Mouse (Mus musculus): ENCODE measurements around the gene Hibch. TPM values are rescaled to one million over a fixed set of nuclear protein-coding genes. Genes with fewer than 3 reads are reported as not detected.

Hibch gene
- polyA plus RNA-seq, 1 experiment from 2014 or later: 14.1 TPM

DNA sequence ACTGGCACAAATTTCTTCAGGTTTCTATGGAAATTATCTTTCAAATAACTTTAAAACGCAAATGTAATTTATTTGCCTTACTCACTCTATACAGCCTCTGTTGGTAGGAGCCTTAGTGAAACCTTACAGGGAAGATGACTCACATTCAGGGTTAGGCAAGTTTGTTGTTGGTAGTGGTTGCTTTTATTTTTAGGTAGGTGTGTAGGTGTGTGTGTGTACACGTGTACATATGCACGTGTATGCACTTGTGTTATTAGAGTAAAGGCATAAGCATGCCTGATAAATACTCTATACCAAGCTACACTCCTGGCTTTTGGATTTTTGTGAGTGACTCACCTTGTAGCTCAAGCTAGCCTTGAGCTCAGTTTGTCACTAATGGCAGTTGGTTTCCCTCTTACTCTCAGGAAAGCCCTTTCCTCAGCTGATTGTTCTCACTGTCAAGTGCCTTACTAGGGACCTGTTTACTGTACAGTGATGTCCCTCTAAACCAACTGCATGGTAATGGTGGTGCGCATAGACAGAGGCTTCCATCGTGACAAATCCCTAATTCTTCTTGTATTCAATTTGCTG, 42.2 kb upstream of the Hibch start:
- no peak for ATAC-seq
- DNase-seq (ENCODE audit: low spot score): no peak
- Histone ChIP-seq H3K4me1 (ENCODE audit: insufficient read depth, low read depth, low read length) (no peaks in the 10 kb centered on the region), H3K4me2 (replicated peaks; ENCODE audit: low read depth, low read length) (no peak overlapping the region), H3K4me3 (ENCODE audit: low read depth, low read length) (no peak overlapping the region), H3K36me3 (ENCODE audit: insufficient read depth, low read length) (no peaks in the 10 kb centered on the region), H3K9me3 (ENCODE audit: low read length) (no peaks in the 10 kb centered on the region), H3K9ac (replicated peaks; ENCODE audit: low read depth) (no peak overlapping the region), H3K27ac (ENCODE audit: low read length) (no peak overlapping the region), H3K27me3 (replicated peaks; ENCODE audit: insufficient read depth, low read length) (no peaks in the 10 kb centered on the region)
- WGBS: 84% methylated on average over 5 of the region's 5 CpGs
- TF ChIP-seq CTCF (IDR thresholded peaks at IDR 0.05) (no peak), EP300 (IDR thresholded peaks at IDR 0.05) (no peak)

DNA sequence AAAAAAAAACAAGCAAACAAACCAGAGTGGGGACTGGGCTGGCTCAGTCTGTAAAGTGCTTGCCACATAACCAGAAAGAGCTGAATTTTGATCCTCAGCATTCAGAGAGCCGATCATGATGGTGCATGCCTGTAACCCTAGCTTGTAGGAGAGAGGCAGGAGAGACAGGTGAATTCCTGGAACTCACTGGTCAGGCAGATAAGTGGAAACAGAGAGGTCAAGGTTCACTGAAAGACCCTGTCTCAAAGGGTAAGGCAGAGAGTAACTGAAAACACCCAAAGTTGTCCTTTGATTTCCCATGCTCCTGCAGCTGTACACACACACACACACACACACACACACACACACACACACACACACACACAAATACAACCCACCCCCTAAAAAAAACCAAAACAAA, 39.7 kb upstream of the Hibch start:
- H3K4me1 ChIP-seq (ENCODE audit: insufficient read depth, low read depth, low read length): no peaks in the 10 kb centered on the region
- no peak for ATAC-seq
- no peak overlapping the region for H3K4me2 ChIP-seq (replicated peaks; ENCODE audit: low read depth, low read length)
- DNase-seq (ENCODE audit: low spot score): no peak
- H3K9ac ChIP-seq (replicated peaks; ENCODE audit: low read depth): no peak overlapping the region
- no peak for TF ChIP-seq CTCF (IDR thresholded peaks at IDR 0.05)
- no peak for TF ChIP-seq EP300 (IDR thresholded peaks at IDR 0.05)
- WGBS: 81% methylated on average over 1 of the region's 1 CpGs
- no peak overlapping the region for H3K4me3 ChIP-seq (ENCODE audit: low read depth, low read length)
- no peaks in the 10 kb centered on the region for H3K9me3 ChIP-seq (ENCODE audit: low read length)
- H3K27me3 ChIP-seq (replicated peaks; ENCODE audit: insufficient read depth, low read length): no peaks in the 10 kb centered on the region
- no peaks in the 10 kb centered on the region for H3K36me3 ChIP-seq (ENCODE audit: insufficient read depth, low read length)
- no peak overlapping the region for H3K27ac ChIP-seq (ENCODE audit: low read length)

DNA sequence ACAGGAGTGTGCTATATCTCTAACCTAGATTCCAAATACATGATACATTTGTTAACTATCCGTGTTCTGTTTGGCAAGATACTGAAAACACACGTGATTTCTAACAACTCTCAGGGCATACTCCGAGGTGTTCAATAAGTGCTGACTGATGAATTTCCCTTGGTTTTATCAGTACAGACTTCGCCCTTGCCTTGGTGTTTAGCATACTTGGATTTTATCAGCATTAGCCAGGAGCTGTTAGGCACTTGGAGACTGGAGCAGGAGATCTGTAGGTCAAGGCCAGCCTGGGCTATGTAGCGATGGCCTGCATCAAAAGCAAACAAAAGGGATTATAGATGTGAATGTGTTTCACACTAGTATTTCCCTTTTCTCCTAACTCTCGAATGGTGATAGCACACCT, 36.3 kb upstream of the Hibch start:
- Histone ChIP-seq H3K4me1 (ENCODE audit: insufficient read depth, low read depth, low read length) (no peaks in the 10 kb centered on the region), H3K4me3 (ENCODE audit: low read depth, low read length) (no peak overlapping the region), H3K9ac (replicated peaks; ENCODE audit: low read depth) (no peak overlapping the region), H3K4me2 (replicated peaks; ENCODE audit: low read depth, low read length) (no peak overlapping the region), H3K27me3 (replicated peaks; ENCODE audit: insufficient read depth, low read length) (no peaks in the 10 kb centered on the region), H3K27ac (ENCODE audit: low read length) (no peak overlapping the region), H3K36me3 (ENCODE audit: insufficient read depth, low read length) (no peaks in the 10 kb centered on the region), H3K9me3 (ENCODE audit: low read length) (no peaks in the 10 kb centered on the region)
- ATAC-seq (no peak), DNase-seq (ENCODE audit: low spot score) (no peak)
- 66% methylated on average over 6 of the region's 6 CpGs for whole genome bisulfite sequencing
- TF ChIP-seq EP300 (IDR thresholded peaks at IDR 0.05) (no peak), CTCF (IDR thresholded peaks at IDR 0.05) (no peak)

DNA sequence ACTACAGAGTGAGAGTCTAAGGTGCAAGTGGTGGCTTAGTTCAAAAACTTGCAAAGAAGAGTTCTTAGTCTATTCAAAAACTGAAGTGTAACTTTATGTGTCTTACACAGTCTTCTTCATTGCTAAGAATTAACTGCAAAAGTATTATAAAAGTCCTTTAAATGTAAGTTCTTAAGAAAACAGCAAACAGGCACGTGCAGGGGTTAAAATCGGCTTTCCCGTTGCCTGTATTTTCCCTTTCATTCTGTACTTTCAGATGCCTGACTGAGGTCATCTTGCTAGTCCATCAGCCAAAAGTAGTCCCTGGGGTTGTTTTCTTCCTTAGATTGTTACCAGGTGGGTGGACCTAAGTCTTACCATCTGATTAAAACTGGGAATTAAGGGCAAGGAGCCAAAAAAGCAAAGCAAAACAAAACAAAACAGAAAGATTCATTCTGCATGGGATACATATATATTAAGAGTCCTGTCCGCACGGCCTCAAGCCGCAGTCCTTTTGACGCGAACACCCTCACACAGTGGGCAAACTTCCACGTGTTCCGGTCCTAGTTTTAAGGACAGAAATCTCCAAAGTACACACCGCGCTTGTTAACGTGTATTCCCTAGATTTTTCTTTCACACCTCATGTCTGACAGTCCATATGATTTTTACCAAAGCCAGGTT, 28.4 kb upstream of the Hibch start:
- Histone ChIP-seq H3K9me3 (ENCODE audit: low read length) (no peaks in the 10 kb centered on the region), H3K36me3 (ENCODE audit: insufficient read depth, low read length) (no peaks in the 10 kb centered on the region), H3K9ac (replicated peaks; ENCODE audit: low read depth) (no peak overlapping the region), H3K27me3 (replicated peaks; ENCODE audit: insufficient read depth, low read length) (no peaks in the 10 kb centered on the region), H3K27ac (ENCODE audit: low read length) (no peak overlapping the region), H3K4me1 (ENCODE audit: insufficient read depth, low read depth, low read length) (no peaks in the 10 kb centered on the region), H3K4me3 (ENCODE audit: low read depth, low read length) (peak overlapping the region; percentile 64; the same call in 1 of the 2 replicates), H3K4me2 (replicated peaks; ENCODE audit: low read depth, low read length) (peak overlapping the region; percentile 95)
- TF ChIP-seq EP300 (IDR thresholded peaks at IDR 0.05) (no peak), CTCF (IDR thresholded peaks at IDR 0.05) (no peak)
- ATAC-seq (no peak), DNase-seq (ENCODE audit: low spot score) (peak; percentile 21)
- WGBS: 39% methylated on average over 13 of the region's 13 CpGs

DNA sequence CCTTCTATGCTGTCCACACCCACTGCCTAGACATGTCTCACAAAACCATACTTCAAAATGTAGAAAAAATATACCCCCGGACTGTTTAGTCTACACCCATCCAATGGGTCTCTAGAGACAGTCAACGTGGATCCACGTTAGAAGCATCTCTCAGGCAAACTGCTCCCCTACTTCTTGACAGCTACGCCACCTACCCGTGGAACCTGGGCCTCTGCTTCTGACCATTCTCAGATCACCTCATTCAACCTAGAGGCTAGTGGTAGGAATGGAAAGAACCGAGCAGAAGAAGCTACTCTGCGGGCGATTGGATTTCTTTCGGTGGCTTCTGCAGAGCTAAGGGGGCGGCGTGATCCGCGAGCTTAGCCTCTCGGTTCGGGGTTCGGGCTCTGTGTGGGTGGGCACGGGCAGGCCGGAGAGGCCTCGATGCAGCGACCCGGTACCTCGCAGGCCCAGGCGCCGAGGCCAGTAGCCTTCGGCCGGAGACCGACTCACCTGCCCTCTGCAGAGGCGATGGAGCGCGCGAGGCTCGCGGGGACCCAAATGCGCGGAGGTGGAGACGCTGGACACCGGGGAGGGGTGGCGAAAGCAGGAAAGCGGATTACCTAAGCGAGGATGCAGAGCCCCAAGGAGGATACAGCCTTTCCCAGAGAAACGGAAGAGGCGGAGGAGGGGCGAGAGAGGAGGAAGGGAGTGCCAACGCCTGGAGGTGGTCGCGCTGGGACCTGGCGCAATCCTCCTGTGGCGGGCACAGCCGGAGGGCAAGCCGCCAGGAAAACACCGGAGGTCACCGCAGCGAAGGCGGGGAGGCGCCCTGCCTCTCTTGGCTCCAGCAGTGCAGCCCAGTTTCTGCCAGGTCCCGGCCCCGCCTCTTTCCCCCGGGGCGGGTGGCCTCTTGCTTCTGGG, 27.6 kb upstream of the Hibch start, which contains the start of gene Inpp1:
Gene Inpp1, minus strand, starts transcription at position 779 of the 903 bp plus-strand sequence.
- H3K27me3 ChIP-seq (replicated peaks; ENCODE audit: insufficient read depth, low read length): no peaks in the 10 kb centered on the region
- peak within 1 kb of the TSS; percentile 95 for H3K4me2 ChIP-seq (replicated peaks; ENCODE audit: low read depth, low read length)
- H3K4me3 ChIP-seq (ENCODE audit: low read depth, low read length): peak within 1 kb of the TSS; percentile 64
- ATAC-seq (peak; percentile 94), DNase-seq (ENCODE audit: low spot score) (peak; percentile 85)
- H3K36me3 ChIP-seq (ENCODE audit: insufficient read depth, low read length): no peaks in the 10 kb centered on the region
- under 1% methylated on average over 59 of the region's 59 CpGs for WGBS
- peak within 1 kb of the TSS; percentile 68 for H3K9ac ChIP-seq (replicated peaks; ENCODE audit: low read depth)
- no peaks in the 10 kb centered on the region for H3K4me1 ChIP-seq (ENCODE audit: insufficient read depth, low read depth, low read length)
- H3K9me3 ChIP-seq (ENCODE audit: low read length): no peaks in the 10 kb centered on the region
- H3K27ac ChIP-seq (ENCODE audit: low read length): peak within 1 kb of the TSS; percentile 63
- TF ChIP-seq EP300 (IDR thresholded peaks at IDR 0.05) (no peak), CTCF (IDR thresholded peaks at IDR 0.05) (peak; percentile 72)

DNA sequence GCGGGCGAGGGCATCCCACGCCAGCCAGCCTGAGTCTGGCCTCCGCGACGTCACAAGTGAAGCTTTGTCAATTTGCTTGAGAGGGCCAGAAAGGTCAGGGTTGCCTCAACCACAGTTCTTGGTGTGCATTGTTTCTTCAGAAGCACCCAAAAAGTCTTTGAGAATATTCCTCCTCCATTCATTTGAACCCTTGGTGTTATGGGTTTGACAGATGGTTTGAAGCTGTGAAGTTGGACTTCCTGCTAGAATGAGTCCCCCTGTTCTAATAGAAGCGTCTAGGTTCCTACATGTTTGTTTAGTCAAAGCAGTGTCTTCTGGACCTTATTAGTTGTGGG, 26.9 kb upstream of the Hibch start:
- peak overlapping the region; percentile 64 for H3K4me3 ChIP-seq (ENCODE audit: low read depth, low read length)
- DNase-seq (ENCODE audit: low spot score) (no peak), ATAC-seq (no peak)
- WGBS: 1% methylated on average over 7 of the region's 7 CpGs
- no peaks in the 10 kb centered on the region for H3K4me1 ChIP-seq (ENCODE audit: insufficient read depth, low read depth, low read length)
- H3K4me2 ChIP-seq (replicated peaks; ENCODE audit: low read depth, low read length): peak overlapping the region; percentile 95
- no peaks in the 10 kb centered on the region for H3K36me3 ChIP-seq (ENCODE audit: insufficient read depth, low read length)
- no peak for TF ChIP-seq EP300 (IDR thresholded peaks at IDR 0.05)
- no peak for TF ChIP-seq CTCF (IDR thresholded peaks at IDR 0.05)
- peak overlapping the region; percentile 68; the same call in 1 of the 2 replicates for H3K9ac ChIP-seq (replicated peaks; ENCODE audit: low read depth)
- H3K27me3 ChIP-seq (replicated peaks; ENCODE audit: insufficient read depth, low read length): no peaks in the 10 kb centered on the region
- H3K9me3 ChIP-seq (ENCODE audit: low read length): no peaks in the 10 kb centered on the region
- 0 out of 2 replicates have a peak overlapping the region, but pooled peaks have one; percentile 63 for H3K27ac ChIP-seq (ENCODE audit: low read length)
